Mouse (Mus musculus) testis, postnatal 14 days (tissue): ENCODE results near the gene Calm2.

ENCODE experiments used
- DNase-seq: peaks from one replicate; pipeline ENCODE4 v3.0.0; 2021; ENCODE audit warnings: low spot score

The Calm2 gene

GRCm38 (mm10) chr17:87446767-87447611, at the start of gene Calm2:
Gene Calm2, minus strand, starts transcription at chr17:87446935.
- DNase-seq: peak; percentile 98

GRCm38 (mm10) chr17:87495504-87495903, 48.8 kb upstream of the Calm2 start:
- DNase-seq: no peak

GRCm38 (mm10) chr17:87494310-87494709, 47.6 kb upstream of the Calm2 start:
- DNase-seq: no peak

- DNase-seq: no peak
Observed at GRCm38 (mm10) chr17:87492286-87492685, 45.6 kb upstream of the Calm2 start.

GRCm38 (mm10) chr17:87490295-87490694, 43.6 kb upstream of the Calm2 start:
- no peak for DNase-seq

GRCm38 (mm10) chr17:87485751-87486150, 39.0 kb upstream of the Calm2 start:
- no peak for DNase-seq

- DNase-seq: no peak
Observed at GRCm38 (mm10) chr17:87482867-87483266, 36.1 kb upstream of the Calm2 start.

GRCm38 (mm10) chr17:87478569-87478968, 31.8 kb upstream of the Calm2 start:
- DNase-seq: no peak

GRCm38 (mm10) chr17:87477611-87478010, 30.9 kb upstream of the Calm2 start:
- DNase-seq: no peak

- DNase-seq: no peak
Observed at GRCm38 (mm10) chr17:87475356-87475755, 28.6 kb upstream of the Calm2 start.

- DNase-seq: no peak
Observed at GRCm38 (mm10) chr17:87474501-87474795, 27.7 kb upstream of the Calm2 start.

GRCm38 (mm10) chr17:87473736-87474500, 27.2 kb upstream of the Calm2 start:
- DNase-seq: peak; percentile 66

- DNase-seq: no peak
Observed at GRCm38 (mm10) chr17:87473441-87473735, 26.7 kb upstream of the Calm2 start.

- DNase-seq: no peak
Observed at GRCm38 (mm10) chr17:87472879-87473278, 26.1 kb upstream of the Calm2 start.

- DNase-seq: no peak
Observed at GRCm38 (mm10) chr17:87471661-87472060, 24.9 kb upstream of the Calm2 start.

GRCm38 (mm10) chr17:87470797-87471196, 24.1 kb upstream of the Calm2 start:
- peak; percentile 68 for DNase-seq

GRCm38 (mm10) chr17:87470282-87470681, 23.5 kb upstream of the Calm2 start:
- no peak for DNase-seq

- DNase-seq: no peak
Observed at GRCm38 (mm10) chr17:87469428-87469827, 22.7 kb upstream of the Calm2 start.

- no peak for DNase-seq
Observed at GRCm38 (mm10) chr17:87468616-87469015, 21.9 kb upstream of the Calm2 start.

GRCm38 (mm10) chr17:87461499-87461896, 14.8 kb upstream of the Calm2 start:
- no peak for DNase-seq

GRCm38 (mm10) chr17:87460669-87461498, 14.1 kb upstream of the Calm2 start:
- DNase-seq: no peak

GRCm38 (mm10) chr17:87459750-87460668, 13.3 kb upstream of the Calm2 start:
- DNase-seq: no peak
